Mouse (Mus musculus) E14TG2a.4 (cell line): Measurements from ENCODE around the gene Kl.

ENCODE experiments used
- H3K27me3 ChIP-seq: 2 replicates; pipeline ENCODE4 v1.6.1; 2014; ENCODE audit warnings: low read length, control low read depth; ENCODE audit not compliant: insufficient read depth
- H3K36me3 ChIP-seq: 2 replicates; pipeline ENCODE4 v1.6.1; 2014; ENCODE audit warnings: low read length, control low read depth; ENCODE audit not compliant: insufficient read depth
- H3K4me1 ChIP-seq: replicated peaks from 2 replicates; pipeline ENCODE4 v1.6.1; 2014; ENCODE audit warnings: low read depth, low read length, control low read depth
- H3K4me3 ChIP-seq: replicated peaks from 2 replicates; pipeline ENCODE4 v1.5.1; 2014; ENCODE audit warnings: mild to moderate bottlenecking, low read length
- H3K9me3 ChIP-seq: 2 replicates; pipeline ENCODE4 v1.6.1; 2014; ENCODE audit warnings: low read length, control low read depth
- CTCF ChIP-seq: conservative IDR thresholded peaks from 2 replicates; pipeline ENCODE4 v1.5.1; 2014; ENCODE audit warnings: low read length
- NANOG ChIP-seq: IDR thresholded peaks from 2 replicates; pipeline ENCODE4 v1.6.1; 2014; ENCODE audit warnings: borderline replicate concordance, low read length, mixed read lengths
- POU5F1 ChIP-seq: IDR thresholded peaks from 2 replicates; pipeline ENCODE4 v1.6.1; 2014; ENCODE audit warnings: low read length, borderline replicate concordance

The Kl gene

DNA sequence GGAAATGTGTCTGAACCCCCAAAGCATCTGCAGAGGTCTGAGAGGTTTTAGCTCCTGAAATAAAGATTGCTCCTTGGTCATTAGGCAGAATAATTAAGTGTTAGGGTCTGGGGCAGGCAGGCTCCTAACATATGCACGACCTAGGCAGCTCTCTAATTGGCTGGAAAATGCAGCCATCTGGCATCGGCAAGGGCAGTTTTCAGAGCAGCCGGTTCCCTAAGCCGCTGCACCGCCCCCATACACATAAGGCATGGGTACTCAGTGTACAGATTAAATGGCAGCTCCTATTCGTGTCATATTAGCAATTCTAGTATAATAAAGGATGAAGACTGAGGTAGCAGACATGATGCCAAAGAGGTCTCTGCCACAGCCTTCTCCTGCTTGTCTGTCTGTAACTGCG lies 74.8 kb downstream of the Kl start:
- H3K9me3 ChIP-seq, result no peaks in the 10 kb centered on the region
- peaks cover 80% of the 10 kb centered on the region for H3K4me1 ChIP-seq
- no peaks in the 10 kb centered on the region for H3K36me3 ChIP-seq
- TF ChIP-seq NANOG, result no peak
- no peak for TF ChIP-seq POU5F1
- no peak for TF ChIP-seq CTCF
- no peaks in the 10 kb centered on the region for H3K27me3 ChIP-seq
- no peak overlapping the region for H3K4me3 ChIP-seq

DNA sequence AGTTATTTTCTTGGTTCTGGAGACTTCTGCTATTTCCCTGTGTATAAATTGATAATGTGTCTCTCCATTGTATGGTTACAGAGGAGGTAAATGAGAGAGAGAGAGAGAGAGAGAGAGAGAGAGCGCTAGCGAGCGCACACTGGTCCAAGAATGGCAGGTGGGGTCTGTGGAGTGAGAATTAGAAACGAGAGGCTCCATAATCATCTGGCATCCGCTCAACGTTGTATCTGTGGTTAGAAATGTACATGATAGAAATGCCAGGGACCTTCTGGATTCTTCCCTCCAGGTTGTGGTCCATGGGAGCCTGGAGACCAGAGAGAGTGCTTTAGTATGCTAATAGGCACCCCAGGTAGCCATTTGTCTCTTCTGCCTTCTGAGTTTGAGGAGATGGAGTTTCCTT lies 76.5 kb downstream of the Kl start:
- Histone ChIP-seq H3K9me3 (0 out of 2 replicates have a peak, but pooled peaks cover 3% of the 10 kb centered on the region), H3K4me3 (no peak overlapping the region), H3K36me3 (no peaks in the 10 kb centered on the region), H3K27me3 (no peaks in the 10 kb centered on the region), H3K4me1 (peaks cover 64% of the 10 kb centered on the region)
- TF ChIP-seq CTCF, result no peak
- TF ChIP-seq POU5F1, result no peak
- TF ChIP-seq NANOG, result no peak

DNA sequence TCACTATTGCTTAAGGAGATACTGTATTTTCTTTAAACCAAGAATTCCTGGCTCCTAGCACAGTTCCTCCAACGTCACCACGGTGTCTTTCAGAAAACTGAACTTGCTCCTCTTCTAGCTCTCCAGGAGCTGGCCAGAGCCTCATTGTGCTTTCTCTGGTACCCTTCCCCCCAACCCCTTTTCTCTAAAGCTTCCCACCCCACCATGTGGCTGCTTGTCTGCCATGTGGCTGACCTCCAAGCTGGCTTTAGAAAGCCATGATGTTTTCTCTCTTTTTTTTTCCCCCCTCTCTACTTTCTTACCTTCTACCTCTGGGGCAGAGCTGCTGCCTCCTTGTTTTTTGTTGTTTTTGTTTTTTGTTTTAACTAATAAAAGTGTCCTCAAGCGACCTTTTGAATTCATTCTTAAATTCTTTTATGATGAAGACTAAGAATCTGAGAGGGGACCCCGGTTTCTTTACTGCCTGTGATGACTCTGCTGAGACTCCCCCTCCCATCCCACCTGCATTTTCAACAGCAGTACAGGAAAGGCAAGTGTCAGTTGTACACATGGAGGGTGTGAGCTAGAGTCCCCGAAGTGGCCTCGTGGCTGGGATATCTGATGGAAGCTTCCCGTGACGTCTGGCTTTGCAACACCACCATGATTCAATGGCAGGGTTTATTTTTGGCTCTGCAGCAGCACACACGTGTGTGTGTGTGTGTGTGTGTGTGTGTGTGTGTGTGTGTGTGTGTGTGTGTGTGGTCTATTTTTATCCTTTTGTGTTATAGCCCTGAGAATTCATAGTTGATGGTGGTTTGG lies 82.5 kb downstream of the Kl start:
- H3K36me3 ChIP-seq, result no peaks in the 10 kb centered on the region
- TF ChIP-seq CTCF, result no peak
- TF ChIP-seq POU5F1, result no peak
- no peak for TF ChIP-seq NANOG
- 0 out of 2 replicates have a peak, but pooled peaks cover 3% of the 10 kb centered on the region for H3K9me3 ChIP-seq
- no peaks in the 10 kb centered on the region; the same call in 1 of the 2 replicates for H3K27me3 ChIP-seq
- no peak overlapping the region for H3K4me3 ChIP-seq
- H3K4me1 ChIP-seq, result peaks cover 21% of the 10 kb centered on the region

DNA sequence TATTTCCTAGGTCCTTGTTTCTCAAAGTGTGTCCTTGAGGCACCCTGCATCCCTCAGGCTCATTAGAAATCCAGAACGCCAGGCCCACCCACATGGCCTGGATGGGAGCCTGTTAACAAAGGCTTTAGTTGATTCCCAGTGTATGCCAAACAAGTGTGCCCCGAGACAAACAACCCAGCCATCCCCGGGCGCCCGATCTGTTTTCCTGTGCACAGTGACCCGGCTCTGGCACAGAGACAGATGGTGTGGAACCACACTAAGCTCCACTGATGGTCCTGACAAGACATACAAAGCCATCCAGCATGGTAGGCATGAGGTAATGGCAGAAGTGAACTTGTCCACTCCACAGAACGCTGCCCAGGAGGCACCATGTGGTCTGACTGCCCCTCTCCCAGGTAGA lies 85.5 kb downstream of the Kl start:
- Histone ChIP-seq H3K9me3 (0 out of 2 replicates have a peak, but pooled peaks cover 3% of the 10 kb centered on the region), H3K27me3 (peaks cover 4% of the 10 kb centered on the region; the same call in 1 of the 2 replicates), H3K4me3 (no peak overlapping the region), H3K36me3 (no peaks in the 10 kb centered on the region), H3K4me1 (peaks cover 9% of the 10 kb centered on the region; the same call in 1 of the 2 replicates)
- no peak for TF ChIP-seq CTCF
- no peak for TF ChIP-seq NANOG
- TF ChIP-seq POU5F1, result no peak

DNA sequence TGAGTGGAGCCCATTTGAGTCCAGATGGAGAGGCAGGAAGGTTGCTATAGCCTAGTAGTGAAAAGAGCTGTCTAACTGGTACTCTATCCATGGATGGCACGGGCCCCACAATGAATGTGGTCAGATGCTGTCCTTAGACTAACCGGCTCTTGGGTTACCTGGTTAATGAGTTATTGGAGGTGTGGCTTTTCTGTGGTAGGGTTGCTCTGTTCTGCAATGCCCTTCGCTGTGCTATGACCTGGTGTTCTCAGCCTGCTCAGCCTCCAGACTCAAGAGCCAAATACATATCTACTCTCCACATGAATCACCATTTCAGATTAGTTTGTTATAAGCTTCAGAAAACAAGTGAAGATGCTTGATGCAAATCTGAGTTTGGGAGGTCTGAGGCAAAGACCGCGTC lies 90.5 kb downstream of the Kl start:
- Histone ChIP-seq H3K9me3 (no peaks in the 10 kb centered on the region; the same call in 1 of the 2 replicates), H3K36me3 (no peaks in the 10 kb centered on the region), H3K4me3 (no peak overlapping the region), H3K4me1 (peaks cover 10% of the 10 kb centered on the region), H3K27me3 (0 out of 2 replicates have a peak, but pooled peaks cover 4% of the 10 kb centered on the region)
- no peak for TF ChIP-seq NANOG
- TF ChIP-seq CTCF, result no peak
- TF ChIP-seq POU5F1, result no peak
